Mouse (Mus musculus) liver, embryonic 14.5 days (tissue): ENCODE data around the gene Gm9507. TPM values are rescaled to one million over a fixed set of nuclear protein-coding genes. Genes with fewer than 3 reads are reported as not detected.
"Not testable (repeated sequence)": the region's sequence is repeated elsewhere in the genome, so short reads cannot be mapped to it uniquely, and the experiment has no call there.

Experiments
- ATAC-seq: fragments of 200-750 bp; cut with Nextera tagmentation; 2 replicates; pipeline ENCODE4 v1.8.0; 2017; ENCODE audit warnings: moderate number of reproducible peaks, mild to moderate bottlenecking, moderate library complexity; ENCODE audit not compliant: insufficient read depth
- DNase-seq, 3 experiments: peaks; one replicate each; pipeline ENCODE4 v3.0.0-alpha.2; 2012 to 2013; ENCODE audit warnings: low read depth in 3 of 3, low spot score in 3 of 3
- H3K27ac ChIP-seq: fragments of 300-500 bp; sonication (generic); 2 replicates; pipeline ENCODE4 v1.5.1; 2014; ENCODE audit warnings: moderate library complexity, mild to moderate bottlenecking, control low read depth, inconsistent platforms
- H3K27me3 ChIP-seq: fragments of 300-500 bp; sonication (generic); 2 replicates; pipeline ENCODE4 v1.6.1; 2014; ENCODE audit warnings: mild to moderate bottlenecking, low read length, moderate library complexity; ENCODE audit not compliant: control insufficient read depth, insufficient read depth
- H3K36me3 ChIP-seq: fragments of 300-500 bp; sonication (generic); replicated peaks from 2 replicates; pipeline ENCODE4 v1.6.1; 2014; ENCODE audit warnings: low read depth; ENCODE audit not compliant: control insufficient read depth, insufficient read depth
- H3K4me1 ChIP-seq, 2 experiments: fragments of 200-500 bp in 1 of 2; fragments of 300-500 bp in 1 of 2; sonication (generic) in 1 of 2; replicated peaks; 2 replicates each; pipeline ENCODE4 v1.6.1; 2012 to 2014; ENCODE audit warnings: antibody characterized with exemption in 1 of 2, inconsistent platforms in 1 of 2, low read length in 1 of 2; ENCODE audit not compliant: control insufficient read depth in 2 of 2, insufficient read depth in 2 of 2
- H3K4me2 ChIP-seq: fragments of 300-500 bp; sonication (generic); 2 replicates; pipeline ENCODE4 v1.6.1; 2014; ENCODE audit warnings: low read depth, mild to moderate bottlenecking, control low read depth, moderate library complexity
- H3K4me3 ChIP-seq, 2 experiments: fragments of 200-500 bp in 1 of 2; fragments of 300-500 bp in 1 of 2; sonication (generic) in 1 of 2; 2 replicates each; pipeline ENCODE4 v1.5.1; 2012 to 2014; ENCODE audit warnings: low read depth in 2 of 2, low read length in 2 of 2, mild to moderate bottlenecking in 2 of 2, control low read depth in 1 of 2, inconsistent platforms in 1 of 2, moderate library complexity in 1 of 2; ENCODE audit not compliant: insufficient read depth in 1 of 2
- H3K9ac ChIP-seq: fragments of 300-500 bp; sonication (generic); replicated peaks from 2 replicates; pipeline ENCODE4 v1.6.1; 2014; ENCODE audit warnings: mild to moderate bottlenecking, control low read depth, moderate library complexity
- H3K9me3 ChIP-seq: fragments of 300-500 bp; sonication (generic); 2 replicates; pipeline ENCODE4 v1.6.1; 2016; ENCODE audit warnings: low read length, mixed read lengths; ENCODE audit not compliant: control insufficient read depth
- CTCF ChIP-seq: IDR thresholded peaks from 2 replicates; pipeline ENCODE4 v1.5.1; 2016; ENCODE audit warnings: antibody characterized with exemption, low read depth, control low read depth
- WGBS: fragments of 180-500 bp; shearing (Covaris S2); extraction: QIAGEN DNeasy Blood & Tissue Kit; methylation state at CpG from one replicate; pipeline ENCODE4 v1.1.7; 2014; ENCODE audit not compliant: insufficient replicate concordance; 5-methylcytosine and 5-hydroxymethylcytosine counted together
- polyA plus RNA-seq, 2 experiments: library from polyadenylated mRNA; depleted of rRNA in 1 of 2; stranded (reverse) in 1 of 2; unstranded in 1 of 2; fragments of >200 nt; fragmentation: Nextera tagmentation in 1 of 2; extraction: Ambion mirVana in 1 of 2; gene quantifications; 2 replicates each; pipeline versions ENCODE4 v1.2.1 to v1.2.3; 2012 to 2014

The Gm9507 gene
- polyA plus RNA-seq, 2 experiments: not detected

DNA sequence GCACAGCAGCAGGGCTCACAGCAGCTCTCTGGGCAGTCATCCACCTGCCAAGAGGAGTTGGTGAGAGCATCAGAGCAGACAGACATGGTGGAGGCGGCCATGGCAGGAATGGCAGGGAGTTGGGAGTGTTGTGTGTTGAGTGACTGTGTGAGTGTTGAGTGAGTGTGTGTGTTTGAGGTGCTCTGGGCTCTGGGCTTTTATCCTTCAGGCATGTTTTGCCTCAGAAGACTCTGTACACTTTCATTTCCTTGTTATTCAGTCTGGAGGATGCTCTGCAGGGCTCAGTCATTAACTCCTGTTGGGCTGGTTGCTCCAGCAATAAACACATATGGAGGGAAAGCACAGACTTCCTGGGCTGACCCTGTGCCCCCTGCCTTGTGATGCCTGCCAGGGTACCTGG is 40.4 kb downstream of the Gm9507 start, which contains the start of gene Gm3238:
Gene Gm3238 (minus strand): TSS at position 101 of the 400 bp plus-strand sequence.
- H3K27me3 ChIP-seq, H3K9me3 ChIP-seq, DNase-seq, H3K4me1 ChIP-seq, ATAC-seq, H3K27ac ChIP-seq, H3K4me3 ChIP-seq, H3K9ac ChIP-seq, H3K4me2 ChIP-seq, H3K36me3 ChIP-seq: not testable (repeated sequence)
- whole genome bisulfite sequencing: 20% methylated on average over 1 of the region's 1 CpGs

DNA sequence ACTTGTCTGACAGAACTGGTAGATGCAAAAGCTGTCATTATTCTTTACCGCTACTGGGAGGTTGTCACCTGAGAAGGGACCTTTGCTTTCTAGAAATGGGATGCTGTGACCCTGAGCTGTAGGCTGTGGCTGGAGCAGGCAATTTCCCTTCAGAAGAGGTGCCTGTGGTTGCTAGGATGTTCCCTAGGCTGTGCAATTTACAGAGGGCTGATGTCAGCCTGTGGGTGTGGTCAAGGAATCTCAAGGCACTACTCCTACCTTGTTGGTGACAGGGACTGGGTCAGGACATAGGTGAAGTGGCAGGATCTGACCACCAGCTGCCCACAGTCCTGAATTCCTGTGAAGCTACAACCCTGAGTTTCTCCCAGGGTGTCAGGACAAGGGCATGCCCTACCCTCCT is 41.9 kb downstream of the Gm9507 start:
- Histone ChIP-seq H3K4me3 (no peak overlapping the region), H3K9me3 (no peaks in the 10 kb centered on the region), H3K27ac (no peak overlapping the region), H3K27me3 (no peaks in the 10 kb centered on the region), H3K9ac (no peak overlapping the region), H3K4me2 (no peak overlapping the region), H3K36me3 (no peaks in the 10 kb centered on the region), H3K4me1 (no peaks in the 10 kb centered on the region)
- TF ChIP-seq CTCF: no peak
- no peak for ATAC-seq
- no peak for DNase-seq
- 52% methylated on average over 1 of the region's 1 CpGs for WGBS

Other genes starting within 250 kb of the Gm9507 start
Only the 30 nearest of the 33 such genes appear.
- gene Sumo3, start 205.7 kb downstream of the Gm9507 start, polyA plus RNA-seq (2012; rRNA removed): 74.1 and 109 TPM in 2 replicates
- gene Sumo3, start 205.7 kb downstream of the Gm9507 start, polyA plus RNA-seq (2014; fragmentation: Nextera tagmentation; extraction: Ambion mirVana): 82.5 and 87.7 TPM in 2 replicates
- gene Gm49325, start 205.6 kb downstream of the Gm9507 start, polyA plus RNA-seq (2012; rRNA removed): 0.09 TPM in 1 of 2 replicates, not detected in the other
- not detected in 2 replicates for gene Gm49325, start 205.6 kb downstream of the Gm9507 start, polyA plus RNA-seq (2014; fragmentation: Nextera tagmentation; extraction: Ambion mirVana)
- 19.3 TPM in 2 replicates for gene Ube2g2, start 189.6 kb downstream of the Gm9507 start, polyA plus RNA-seq (2012; rRNA removed)
- gene Ube2g2, start 189.6 kb downstream of the Gm9507 start, polyA plus RNA-seq (2014; fragmentation: Nextera tagmentation; extraction: Ambion mirVana): 25.3 and 27.1 TPM in 2 replicates
- 0.03 TPM in 1 of 2 replicates, not detected in the other for gene Tspear, start 125.3 kb downstream of the Gm9507 start, polyA plus RNA-seq (2012; rRNA removed)
- not detected in 2 replicates for gene Tspear, start 125.3 kb downstream of the Gm9507 start, polyA plus RNA-seq (2014; fragmentation: Nextera tagmentation; extraction: Ambion mirVana)
- gene Gm19402, start 121.1 kb downstream of the Gm9507 start, polyA plus RNA-seq (2012; rRNA removed): not detected in 2 replicates
- gene Gm19402, start 121.1 kb downstream of the Gm9507 start, polyA plus RNA-seq (2014; fragmentation: Nextera tagmentation; extraction: Ambion mirVana): not detected in 2 replicates
- gene Gm9508, start 114.6 kb downstream of the Gm9507 start, polyA plus RNA-seq (2012; rRNA removed): not detected in 2 replicates
- gene Gm9508, start 114.6 kb downstream of the Gm9507 start, polyA plus RNA-seq (2014; fragmentation: Nextera tagmentation; extraction: Ambion mirVana): not detected in 2 replicates
- gene Gm10272, start 105.2 kb downstream of the Gm9507 start, polyA plus RNA-seq (2012; rRNA removed): not detected in 2 replicates
- gene Gm10272, start 105.2 kb downstream of the Gm9507 start, polyA plus RNA-seq (2014; fragmentation: Nextera tagmentation; extraction: Ambion mirVana): not detected in 2 replicates
- not detected in 2 replicates for gene Gm10024, start 100.4 kb downstream of the Gm9507 start, polyA plus RNA-seq (2012; rRNA removed)
- gene Gm10024, start 100.4 kb downstream of the Gm9507 start, polyA plus RNA-seq (2014; fragmentation: Nextera tagmentation; extraction: Ambion mirVana): not detected in 2 replicates
- gene Gm10142, start 96.0 kb downstream of the Gm9507 start, polyA plus RNA-seq (2012; rRNA removed): not detected in 2 replicates
- not detected in 2 replicates for gene Gm10142, start 96.0 kb downstream of the Gm9507 start, polyA plus RNA-seq (2014; fragmentation: Nextera tagmentation; extraction: Ambion mirVana)
- not detected in 2 replicates for gene Krtap12-1, start 91.2 kb downstream of the Gm9507 start, polyA plus RNA-seq (2012; rRNA removed)
- not detected in 2 replicates for gene Krtap12-1, start 91.2 kb downstream of the Gm9507 start, polyA plus RNA-seq (2014; fragmentation: Nextera tagmentation; extraction: Ambion mirVana)
- not detected in 2 replicates for gene Gm10100, start 85.4 kb downstream of the Gm9507 start, polyA plus RNA-seq (2012; rRNA removed)
- gene Gm10100, start 85.4 kb downstream of the Gm9507 start, polyA plus RNA-seq (2014; fragmentation: Nextera tagmentation; extraction: Ambion mirVana): not detected in 2 replicates
- gene Gm18596, start 69.2 kb downstream of the Gm9507 start, polyA plus RNA-seq (2012; rRNA removed): not detected in 2 replicates
- gene Gm18596, start 69.2 kb downstream of the Gm9507 start, polyA plus RNA-seq (2014; fragmentation: Nextera tagmentation; extraction: Ambion mirVana): not detected in 2 replicates
- gene Gm9736, start 60.5 kb downstream of the Gm9507 start, polyA plus RNA-seq (2012; rRNA removed): not detected in 2 replicates
- gene Gm9736, start 60.5 kb downstream of the Gm9507 start, polyA plus RNA-seq (2014; fragmentation: Nextera tagmentation; extraction: Ambion mirVana): not detected in 2 replicates
- gene Gm3233, start 52.2 kb downstream of the Gm9507 start, polyA plus RNA-seq (2012; rRNA removed): not detected in 2 replicates
- gene Gm3233, start 52.2 kb downstream of the Gm9507 start, polyA plus RNA-seq (2014; fragmentation: Nextera tagmentation; extraction: Ambion mirVana): not detected in 2 replicates
- gene Gm3238, start 40.5 kb downstream of the Gm9507 start, polyA plus RNA-seq (2012; rRNA removed): not detected in 2 replicates
- gene Gm3238, start 40.5 kb downstream of the Gm9507 start, polyA plus RNA-seq (2014; fragmentation: Nextera tagmentation; extraction: Ambion mirVana): not detected in 2 replicates
- gene Gm7138, start 34.9 kb downstream of the Gm9507 start, polyA plus RNA-seq (2012; rRNA removed): not detected in 2 replicates
- gene Gm7138, start 34.9 kb downstream of the Gm9507 start, polyA plus RNA-seq (2014; fragmentation: Nextera tagmentation; extraction: Ambion mirVana): not detected in 2 replicates
- gene Gm3250, start 29.3 kb downstream of the Gm9507 start, polyA plus RNA-seq (2012; rRNA removed): not detected in 2 replicates
- gene Gm3250, start 29.3 kb downstream of the Gm9507 start, polyA plus RNA-seq (2014; fragmentation: Nextera tagmentation; extraction: Ambion mirVana): not detected in 2 replicates
- gene Gm7137, start 23.6 kb downstream of the Gm9507 start, polyA plus RNA-seq (2012; rRNA removed): not detected in 2 replicates
- not detected in 2 replicates for gene Gm7137, start 23.6 kb downstream of the Gm9507 start, polyA plus RNA-seq (2014; fragmentation: Nextera tagmentation; extraction: Ambion mirVana)
- gene Gm9639, start 16.8 kb downstream of the Gm9507 start, polyA plus RNA-seq (2012; rRNA removed): not detected in 2 replicates
- gene Gm9639, start 16.8 kb downstream of the Gm9507 start, polyA plus RNA-seq (2014; fragmentation: Nextera tagmentation; extraction: Ambion mirVana): not detected in 2 replicates
- not detected in 2 replicates for gene Gm19668, start 12.7 kb downstream of the Gm9507 start, polyA plus RNA-seq (2012; rRNA removed)
- gene Gm19668, start 12.7 kb downstream of the Gm9507 start, polyA plus RNA-seq (2014; fragmentation: Nextera tagmentation; extraction: Ambion mirVana): not detected in 2 replicates
- gene Gm2696, start 2.8 kb upstream of the Gm9507 start, polyA plus RNA-seq (2012; rRNA removed): not detected in 2 replicates
- not detected in 2 replicates for gene Gm2696, start 2.8 kb upstream of the Gm9507 start, polyA plus RNA-seq (2014; fragmentation: Nextera tagmentation; extraction: Ambion mirVana)
- not detected in 2 replicates for gene Krtap10-4, start 15.3 kb upstream of the Gm9507 start, polyA plus RNA-seq (2012; rRNA removed)
- gene Krtap10-4, start 15.3 kb upstream of the Gm9507 start, polyA plus RNA-seq (2014; fragmentation: Nextera tagmentation; extraction: Ambion mirVana): not detected in 2 replicates
- gene Krtap10-10, start 24.1 kb upstream of the Gm9507 start, polyA plus RNA-seq (2012; rRNA removed): not detected in 2 replicates
- not detected in 2 replicates for gene Krtap10-10, start 24.1 kb upstream of the Gm9507 start, polyA plus RNA-seq (2014; fragmentation: Nextera tagmentation; extraction: Ambion mirVana)
- gene Gm36176, start 35.0 kb upstream of the Gm9507 start, polyA plus RNA-seq (2012; rRNA removed): not detected in 2 replicates
- not detected in 2 replicates for gene Gm36176, start 35.0 kb upstream of the Gm9507 start, polyA plus RNA-seq (2014; fragmentation: Nextera tagmentation; extraction: Ambion mirVana)
- gene Gm10318, start 41.0 kb upstream of the Gm9507 start, polyA plus RNA-seq (2012; rRNA removed): not detected in 2 replicates
- gene Gm10318, start 41.0 kb upstream of the Gm9507 start, polyA plus RNA-seq (2014; fragmentation: Nextera tagmentation; extraction: Ambion mirVana): not detected in 2 replicates
- gene Gm3285, start 50.1 kb upstream of the Gm9507 start, polyA plus RNA-seq (2012; rRNA removed): not detected in 2 replicates
- not detected in 2 replicates for gene Gm3285, start 50.1 kb upstream of the Gm9507 start, polyA plus RNA-seq (2014; fragmentation: Nextera tagmentation; extraction: Ambion mirVana)
- 6.7 and 8.4 TPM in 2 replicates for gene Lrrc3, start 90.7 kb upstream of the Gm9507 start, polyA plus RNA-seq (2012; rRNA removed)
- 8.0 and 8.9 TPM in 2 replicates for gene Lrrc3, start 90.7 kb upstream of the Gm9507 start, polyA plus RNA-seq (2014; fragmentation: Nextera tagmentation; extraction: Ambion mirVana)
- 1.1 TPM in 2 replicates for gene Trpm2, start 158.7 kb upstream of the Gm9507 start, polyA plus RNA-seq (2012; rRNA removed)
- 1.4 and 1.5 TPM in 2 replicates for gene Trpm2, start 158.7 kb upstream of the Gm9507 start, polyA plus RNA-seq (2014; fragmentation: Nextera tagmentation; extraction: Ambion mirVana)
- gene 1810043G02Rik, start 166.7 kb upstream of the Gm9507 start, polyA plus RNA-seq (2012; rRNA removed): 4.5 and 4.7 TPM in 2 replicates
- 4.2 and 4.5 TPM in 2 replicates for gene 1810043G02Rik, start 166.7 kb upstream of the Gm9507 start, polyA plus RNA-seq (2014; fragmentation: Nextera tagmentation; extraction: Ambion mirVana)
- 41.7 and 46.7 TPM in 2 replicates for gene Pfkl, start 198.2 kb upstream of the Gm9507 start, polyA plus RNA-seq (2012; rRNA removed)
- 63.1 and 66.8 TPM in 2 replicates for gene Pfkl, start 198.2 kb upstream of the Gm9507 start, polyA plus RNA-seq (2014; fragmentation: Nextera tagmentation; extraction: Ambion mirVana)